Mouse (Mus musculus) liver, embryonic 12.5 days (tissue): ENCODE results near the gene Haus5. TPM values are rescaled to one million over a fixed set of nuclear protein-coding genes. Genes with fewer than 3 reads are reported as not detected.
A peak's percentile ranks its signal among the peaks of the same experiment; 100 is the strongest.

Source experiments
- ATAC-seq: fragments of 200-750 bp; cut with Nextera tagmentation; 2 replicates; pipeline ENCODE4 v1.8.0; 2017; ENCODE audit warnings: moderate number of reproducible peaks, mild to moderate bottlenecking, moderate library complexity
- H3K27ac ChIP-seq: fragments of 300-500 bp; sonication (generic); 2 replicates; pipeline ENCODE4 v1.5.1; 2016; ENCODE audit warnings: mild to moderate bottlenecking
- H3K27me3 ChIP-seq: fragments of 300-500 bp; sonication (generic); replicated peaks from 2 replicates; pipeline ENCODE4 v1.6.1; 2016; ENCODE audit warnings: mild to moderate bottlenecking, moderate library complexity
- H3K36me3 ChIP-seq: fragments of 300-500 bp; sonication (generic); 2 replicates; pipeline ENCODE4 v1.6.1; 2016; ENCODE audit warnings: mild to moderate bottlenecking, moderate library complexity
- H3K4me1 ChIP-seq: fragments of 300-500 bp; sonication (generic); 2 replicates; pipeline ENCODE4 v1.6.1; 2016
- H3K4me2 ChIP-seq: fragments of 300-500 bp; sonication (generic); 2 replicates; pipeline ENCODE4 v1.6.1; 2016; ENCODE audit warnings: mild to moderate bottlenecking, moderate library complexity
- H3K4me3 ChIP-seq: fragments of 300-500 bp; sonication (generic); 2 replicates; pipeline ENCODE4 v1.5.1; 2016; ENCODE audit warnings: mild to moderate bottlenecking, moderate library complexity
- H3K9ac ChIP-seq: fragments of 300-500 bp; sonication (generic); 2 replicates; pipeline ENCODE4 v1.6.1; 2016; ENCODE audit warnings: mild to moderate bottlenecking, moderate library complexity
- H3K9me3 ChIP-seq: fragments of 300-500 bp; sonication (generic); replicated peaks from 2 replicates; pipeline ENCODE4 v1.6.1; 2016; ENCODE audit warnings: mild to moderate bottlenecking, moderate library complexity
- whole genome bisulfite sequencing: fragments of 180-500 bp; shearing (Covaris S2); methylation state at CpG from one replicate; pipeline ENCODE4 v1.1.7; 2016; ENCODE audit not compliant: insufficient replicate concordance; 5-methylcytosine and 5-hydroxymethylcytosine counted together
- polyA plus RNA-seq: library from polyadenylated mRNA; unstranded; fragments of >200 nt; fragmentation: Nextera tagmentation; extraction: Ambion mirVana; gene quantifications from 2 replicates; pipeline ENCODE4 v1.2.1, GENCODE M21; 2016

The Haus5 gene
- polyA plus RNA-seq = 47.8 and 50.4 TPM in 2 replicates

GRCm38 (mm10) chr7:30664529-30665200, at the start of gene Haus5:
Haus5 (minus strand) TSS chr7:30664994.
- H3K9me3 ChIP-seq = no peaks in the 10 kb centered on the region
- WGBS = 1% methylated on average over 34 of the region's 34 CpGs
- H3K27ac ChIP-seq = peak within 1 kb of the TSS; percentile 78
- H3K4me1 ChIP-seq = peaks cover 22% of the 10 kb centered on the region
- H3K9ac ChIP-seq = peak within 1 kb of the TSS; percentile 89
- H3K36me3 ChIP-seq = peaks cover 36% of the 10 kb centered on the region
- peak; percentile 91 for ATAC-seq
- H3K4me2 ChIP-seq = peak within 1 kb of the TSS; percentile 84
- H3K4me3 ChIP-seq = peak within 1 kb of the TSS; percentile 87
- peaks cover 5% of the 10 kb centered on the region; the same call in 1 of the 2 replicates for H3K27me3 ChIP-seq

GRCm38 (mm10) chr7:30711942-30712341, 47.1 kb upstream of the Haus5 start, which contains the start of gene Atp4a:
Atp4a (plus strand) TSS chr7:30712209.
- peaks cover 60% of the 10 kb centered on the region for H3K27me3 ChIP-seq
- 59% methylated on average over 3 of the region's 3 CpGs for WGBS
- H3K4me2 ChIP-seq = no peak within 1 kb of the TSS
- no peak within 1 kb of the TSS for H3K4me3 ChIP-seq
- peak; percentile 50; the same call in 1 of the 2 replicates for ATAC-seq
- no peaks in the 10 kb centered on the region for H3K9me3 ChIP-seq
- H3K4me1 ChIP-seq = peaks cover 13% of the 10 kb centered on the region
- no peak within 1 kb of the TSS for H3K9ac ChIP-seq
- H3K27ac ChIP-seq = no peak within 1 kb of the TSS
- H3K36me3 ChIP-seq = no peaks in the 10 kb centered on the region

- Histone ChIP-seq H3K4me1 (peaks cover 28% of the 10 kb centered on the region), H3K4me3 (no peak overlapping the region), H3K4me2 (no peak overlapping the region), H3K9me3 (no peaks in the 10 kb centered on the region), H3K9ac (no peak overlapping the region), H3K27me3 (peaks cover 21% of the 10 kb centered on the region; the same call in 1 of the 2 replicates), H3K27ac (no peak overlapping the region), H3K36me3 (no peaks in the 10 kb centered on the region)
- ATAC-seq = no peak
- WGBS = 81% methylated on average over 1 of the region's 1 CpGs
Observed at GRCm38 (mm10) chr7:30707441-30707840, 42.6 kb upstream of the Haus5 start.

GRCm38 (mm10) chr7:30706214-30706882, 41.6 kb upstream of the Haus5 start:
- Histone ChIP-seq H3K36me3 (no peaks in the 10 kb centered on the region), H3K27ac (no peak overlapping the region), H3K4me1 (peaks cover 26% of the 10 kb centered on the region), H3K4me3 (no peak overlapping the region), H3K9ac (no peak overlapping the region), H3K27me3 (peaks cover 10% of the 10 kb centered on the region; the same call in 1 of the 2 replicates), H3K9me3 (no peaks in the 10 kb centered on the region), H3K4me2 (peak overlapping the region; percentile 45)
- 28% methylated on average over 8 of the region's 8 CpGs for WGBS
- ATAC-seq = peak; percentile 68

GRCm38 (mm10) chr7:30698589-30698988, 33.8 kb upstream of the Haus5 start, which contains the start of gene 2200002J24Rik:
2200002J24Rik (plus strand) TSS chr7:30698926.
- peak; percentile 66; the same call in 1 of the 2 replicates for ATAC-seq
- 38% methylated on average over 9 of the region's 9 CpGs for WGBS
- no peaks in the 10 kb centered on the region for H3K9me3 ChIP-seq
- H3K36me3 ChIP-seq = no peaks in the 10 kb centered on the region
- H3K27me3 ChIP-seq = no peaks in the 10 kb centered on the region
- peaks cover 5% of the 10 kb centered on the region for H3K4me1 ChIP-seq
- no peak within 1 kb of the TSS for H3K9ac ChIP-seq
- no peak within 1 kb of the TSS for H3K4me2 ChIP-seq
- no peak within 1 kb of the TSS for H3K4me3 ChIP-seq
- H3K27ac ChIP-seq = no peak within 1 kb of the TSS

- Histone ChIP-seq H3K36me3 (no peaks in the 10 kb centered on the region), H3K27ac (no peak overlapping the region), H3K9me3 (no peaks in the 10 kb centered on the region), H3K9ac (no peak overlapping the region), H3K4me3 (no peak overlapping the region), H3K4me1 (peaks cover 5% of the 10 kb centered on the region), H3K4me2 (no peak overlapping the region), H3K27me3 (no peaks in the 10 kb centered on the region)
- ATAC-seq = no peak
- WGBS = 17% methylated on average over 5 of the region's 5 CpGs
Observed at GRCm38 (mm10) chr7:30698101-30698500, 33.3 kb upstream of the Haus5 start.

- H3K9ac ChIP-seq = no peak overlapping the region
- H3K36me3 ChIP-seq = no peaks in the 10 kb centered on the region
- H3K4me1 ChIP-seq = no peaks in the 10 kb centered on the region
- no peak for ATAC-seq
- H3K27ac ChIP-seq = no peak overlapping the region
- H3K9me3 ChIP-seq = no peaks in the 10 kb centered on the region
- peaks cover 7% of the 10 kb centered on the region; the same call in 1 of the 2 replicates for H3K27me3 ChIP-seq
- WGBS = 84% methylated on average over 6 of the region's 6 CpGs
- no peak overlapping the region for H3K4me3 ChIP-seq
- H3K4me2 ChIP-seq = no peak overlapping the region
Observed at GRCm38 (mm10) chr7:30688325-30688724, 23.5 kb upstream of the Haus5 start.

- H3K9me3 ChIP-seq = no peaks in the 10 kb centered on the region
- no peaks in the 10 kb centered on the region for H3K4me1 ChIP-seq
- H3K4me2 ChIP-seq = no peak overlapping the region
- H3K4me3 ChIP-seq = no peak overlapping the region
- peaks cover 6% of the 10 kb centered on the region; the same call in 1 of the 2 replicates for H3K27me3 ChIP-seq
- H3K27ac ChIP-seq = no peak overlapping the region
- no peaks in the 10 kb centered on the region for H3K36me3 ChIP-seq
- no peak overlapping the region for H3K9ac ChIP-seq
- no peak for ATAC-seq
- 23% methylated on average over 2 of the region's 2 CpGs for WGBS
Observed at GRCm38 (mm10) chr7:30683425-30683824, 18.6 kb upstream of the Haus5 start.

GRCm38 (mm10) chr7:30681897-30682296, 17.1 kb upstream of the Haus5 start:
- 71% methylated on average over 5 of the region's 5 CpGs for WGBS
- no peak overlapping the region for H3K4me2 ChIP-seq
- no peak for ATAC-seq
- no peaks in the 10 kb centered on the region for H3K36me3 ChIP-seq
- no peak overlapping the region for H3K27ac ChIP-seq
- H3K4me1 ChIP-seq = no peaks in the 10 kb centered on the region
- no peak overlapping the region for H3K9ac ChIP-seq
- H3K27me3 ChIP-seq = no peaks in the 10 kb centered on the region
- no peaks in the 10 kb centered on the region for H3K9me3 ChIP-seq
- H3K4me3 ChIP-seq = no peak overlapping the region

GRCm38 (mm10) chr7:30678263-30678975, 13.6 kb upstream of the Haus5 start:
- 64% methylated on average over 5 of the region's 5 CpGs for WGBS
- no peak overlapping the region for H3K4me2 ChIP-seq

GRCm38 (mm10) chr7:30671480-30671879, 6.7 kb upstream of the Haus5 start, which contains the start of gene Pmis2:
Pmis2 (minus strand) TSS chr7:30671605.
- H3K9ac ChIP-seq = no peak within 1 kb of the TSS
- H3K4me3 ChIP-seq = no peak within 1 kb of the TSS
- ATAC-seq = no peak
- no peak within 1 kb of the TSS for H3K4me2 ChIP-seq
- H3K27me3 ChIP-seq = peaks cover 10% of the 10 kb centered on the region; the same call in 1 of the 2 replicates
- H3K9me3 ChIP-seq = no peaks in the 10 kb centered on the region
- no peaks in the 10 kb centered on the region for H3K4me1 ChIP-seq
- H3K27ac ChIP-seq = no peak within 1 kb of the TSS
- 57% methylated on average over 9 of the region's 9 CpGs for WGBS
- no peaks in the 10 kb centered on the region for H3K36me3 ChIP-seq

More at GRCm38 (mm10) chr7:30678263-30678975, 13.6 kb upstream of the Haus5 start:
- no peak overlapping the region for H3K27ac ChIP-seq
- no peaks in the 10 kb centered on the region for H3K4me1 ChIP-seq
- no peaks in the 10 kb centered on the region for H3K36me3 ChIP-seq
- H3K9me3 ChIP-seq = no peaks in the 10 kb centered on the region
- H3K27me3 ChIP-seq = 0 out of 2 replicates have a peak, but pooled peaks cover 6% of the 10 kb centered on the region
- no peak overlapping the region for H3K9ac ChIP-seq
- no peak for ATAC-seq
- H3K4me3 ChIP-seq = no peak overlapping the region
